Mouse (Mus musculus): Measurements from ENCODE around the gene Cwc27.

- TF ChIP-seq CTCF (IDR thresholded peaks at IDR 0.05; ENCODE audit: low read depth, low read length) (no peak), POLR2A (IDR thresholded peaks at IDR 0.05; ENCODE audit: extremely low read depth, insufficient read depth, low read length) (no peak)
Observed at GRCm38 (mm10) chr13:104620423-104620822, 196.5 kb downstream of the Cwc27 start.

Data from liver, adult 2 months (tissue).